Mouse (Mus musculus): ENCODE measurements at regions not wholly inside any gene's neighbourhood (a gene's known extent, or its start where the extent isn't known, plus 50 kb on each side); places are given as distances from the start of the nearest gene placed in this dataset.
"Not testable (repeated sequence)": the region's sequence is repeated elsewhere in the genome, so short reads cannot be mapped to it uniquely, and the experiment has no call there.

DNA sequence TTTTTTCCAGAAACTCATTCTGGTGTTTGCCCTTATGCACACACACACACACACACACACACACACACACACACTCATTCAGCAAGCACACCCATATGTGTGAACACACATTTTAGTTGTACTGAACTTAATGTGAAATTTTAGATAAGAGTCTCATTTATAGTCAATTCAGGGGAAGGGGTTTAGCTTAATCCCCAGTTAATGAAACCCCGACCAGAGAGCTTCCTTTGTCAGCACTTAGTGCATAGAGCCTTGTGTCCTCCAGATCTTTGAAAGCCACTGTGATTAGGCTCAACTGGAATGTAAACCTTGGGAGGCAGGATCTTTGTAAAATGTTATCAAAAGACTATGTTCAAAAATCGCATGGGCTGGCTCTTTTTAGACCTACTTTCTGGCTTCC is 53.4 kb downstream of the Rps12 start:
- no peak for DNase-seq (ENCODE audit: low spot score in 2 of 2)

DNA sequence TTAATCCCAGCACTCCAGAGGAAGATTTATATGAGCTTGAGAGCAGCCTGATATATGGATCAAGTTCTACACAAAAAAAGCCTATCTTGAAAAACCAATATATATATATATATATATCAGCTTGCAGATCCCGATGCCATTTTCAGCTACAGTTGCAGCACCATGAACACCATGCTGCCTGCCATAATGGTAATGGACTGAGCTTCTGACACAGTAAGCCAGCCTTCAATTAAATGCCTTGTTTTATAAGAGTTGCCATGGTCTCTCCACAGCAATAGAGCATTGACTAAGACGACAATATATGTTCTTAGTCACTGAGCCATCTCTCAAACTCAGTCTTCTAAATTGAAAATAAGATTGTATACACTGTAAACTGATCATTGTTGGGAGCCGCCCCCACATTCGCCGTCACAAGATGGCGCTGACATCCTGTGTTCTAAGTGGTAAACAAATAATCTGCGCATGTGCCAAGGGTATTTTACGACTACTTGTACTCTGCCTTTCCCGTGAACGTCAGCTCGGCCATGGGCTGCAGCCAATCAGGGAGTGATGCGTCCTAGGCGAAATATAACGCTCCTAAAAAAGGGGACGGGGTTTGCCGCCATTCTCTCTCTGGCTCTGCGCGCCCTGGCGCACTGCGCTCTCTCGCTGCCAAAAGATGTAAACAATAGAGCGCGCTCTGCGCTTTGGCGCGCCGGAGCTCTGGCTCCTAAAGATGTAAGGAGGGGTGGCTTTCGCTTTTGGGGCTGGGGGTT is 60.9 kb downstream of the Rps12 start:
- not testable (repeated sequence) for DNase-seq (ENCODE audit: low spot score in 2 of 2)

DNA sequence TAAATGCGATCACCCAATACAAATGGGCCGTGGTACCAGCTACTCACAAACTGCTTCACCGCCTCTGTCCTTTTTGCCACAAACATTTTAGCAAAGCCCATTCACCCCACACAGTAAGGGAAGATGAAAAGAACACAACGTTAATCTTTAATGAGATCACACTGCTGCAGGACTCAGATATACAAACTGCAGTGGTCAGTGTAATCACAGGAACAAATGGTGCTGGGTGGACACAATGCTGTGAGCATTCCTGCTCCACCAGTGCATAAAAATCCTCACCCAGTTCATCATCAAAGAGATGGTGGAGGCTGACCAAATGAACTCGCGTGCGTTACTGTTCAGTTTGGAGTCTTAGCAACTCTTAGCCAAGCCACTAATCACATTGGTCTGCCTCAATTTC is 69.0 kb downstream of the Rps12 start:
- no peak for DNase-seq (ENCODE audit: low spot score in 2 of 2)

DNA sequence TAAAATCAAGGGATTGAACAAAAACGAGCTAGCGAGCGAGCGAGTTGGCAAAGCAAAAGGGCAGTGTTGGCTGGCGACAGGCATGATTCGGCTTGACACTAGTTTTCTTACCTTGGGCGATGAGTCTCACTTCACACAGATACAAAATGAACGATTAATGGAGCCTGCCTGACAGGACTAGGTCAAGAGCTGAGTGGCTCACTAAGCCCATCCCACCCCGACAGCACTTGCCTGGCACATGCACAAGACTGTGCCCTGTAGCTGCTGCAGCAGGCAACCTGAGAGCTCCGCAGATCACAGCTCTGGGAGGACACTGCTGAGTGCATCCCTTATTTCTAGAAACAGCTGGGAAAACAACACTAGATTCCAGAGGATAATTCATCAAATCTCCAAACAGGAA is 71.6 kb downstream of the Rps12 start:
- DNase-seq (ENCODE audit: low spot score in 2 of 2) = no peak

- DNase-seq (ENCODE audit: low spot score in 2 of 2) = no peak
These were observed 72.0 kb downstream of the Rps12 start for GRCm38 (mm10) chr10:23715101-23715500.

DNA sequence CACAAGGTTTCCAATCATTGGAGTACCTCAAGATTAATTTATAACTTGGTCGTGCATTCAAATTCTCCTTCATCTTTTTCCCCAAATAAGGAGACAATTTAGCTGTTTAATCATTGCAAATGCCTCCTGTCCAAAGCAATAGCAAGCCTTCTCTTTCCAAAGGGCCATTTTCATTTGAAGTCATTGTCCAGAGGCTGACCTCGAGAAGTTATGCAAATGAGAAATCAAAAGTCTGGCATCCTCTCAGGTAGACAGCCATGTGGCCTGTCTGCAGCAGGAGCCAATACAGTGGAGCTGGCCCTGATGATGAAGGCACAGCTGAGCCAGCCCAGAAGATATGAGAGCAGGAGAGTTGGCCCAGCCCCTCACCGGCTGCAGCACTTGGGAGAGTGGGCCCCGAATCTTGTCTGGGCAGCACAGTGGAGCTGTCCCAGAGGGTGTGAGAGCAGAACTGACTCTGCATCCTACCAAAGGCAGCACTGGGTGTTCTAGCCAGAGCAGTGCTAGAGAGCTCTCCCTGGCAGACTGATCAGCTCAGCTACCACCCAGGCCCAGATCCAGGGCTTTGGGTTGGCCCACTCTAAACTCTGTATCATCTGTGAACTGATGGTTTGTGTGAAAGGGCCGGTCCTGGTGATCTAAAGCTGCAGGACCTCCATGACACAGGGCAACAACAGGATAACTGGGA is 74.2 kb downstream of the Rps12 start:
- DNase-seq (ENCODE audit: low spot score in 2 of 2) = no peak

- DNase-seq (ENCODE audit: low spot score in 2 of 2) = no peak
These were observed 75.5 kb downstream of the Rps12 start for GRCm38 (mm10) chr10:23711416-23712171.

GRCm38 (mm10) chr10:23710999-23711398 is 76.1 kb downstream of the Rps12 start:
- DNase-seq (ENCODE audit: low spot score in 2 of 2) = no peak

DNA sequence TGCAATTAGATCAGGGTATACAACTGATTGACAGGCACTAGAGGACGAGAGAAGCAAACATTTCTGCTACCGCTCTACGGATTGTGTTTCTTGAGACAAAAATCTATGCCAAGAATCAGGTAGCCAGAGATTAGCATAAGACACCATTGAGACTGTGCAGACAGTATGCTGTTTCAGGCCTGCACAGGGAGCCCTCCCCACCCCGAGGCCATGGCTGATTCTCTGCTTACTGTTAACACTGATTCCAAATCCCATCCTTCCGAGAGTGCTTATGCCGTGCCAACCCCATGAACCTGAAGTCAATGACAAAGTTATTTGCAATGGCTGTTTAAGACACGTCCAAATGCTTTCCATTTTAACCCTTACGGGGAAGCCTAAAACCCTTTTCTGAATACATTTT is 78.8 kb downstream of the Rps12 start:
- DNase-seq (ENCODE audit: low spot score in 2 of 2) = no peak

GRCm38 (mm10) chr10:23707141-23707540 is 79.9 kb downstream of the Rps12 start:
- DNase-seq (ENCODE audit: low spot score in 2 of 2) = no peak

DNA sequence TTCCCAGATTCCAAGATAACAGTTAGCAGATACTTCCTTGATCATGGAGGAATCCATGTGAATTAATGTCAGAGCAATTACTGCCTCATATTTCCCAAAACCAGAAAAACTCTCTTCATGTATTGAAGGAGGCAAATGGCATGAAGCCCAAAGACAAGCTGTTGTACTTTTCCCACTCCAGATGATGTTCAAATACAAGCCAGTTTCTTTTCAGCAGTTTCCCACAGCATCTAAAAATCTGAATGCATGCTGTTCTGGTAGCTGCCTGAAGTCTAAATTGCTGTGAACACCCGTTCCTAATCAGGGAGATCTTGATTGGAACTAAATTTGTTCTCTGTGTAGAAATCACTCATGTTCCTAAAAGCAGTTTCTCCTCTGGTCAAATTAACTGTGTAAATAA is 83.0 kb downstream of the Rps12 start:
- no peak for DNase-seq (ENCODE audit: low spot score in 2 of 2)

DNA sequence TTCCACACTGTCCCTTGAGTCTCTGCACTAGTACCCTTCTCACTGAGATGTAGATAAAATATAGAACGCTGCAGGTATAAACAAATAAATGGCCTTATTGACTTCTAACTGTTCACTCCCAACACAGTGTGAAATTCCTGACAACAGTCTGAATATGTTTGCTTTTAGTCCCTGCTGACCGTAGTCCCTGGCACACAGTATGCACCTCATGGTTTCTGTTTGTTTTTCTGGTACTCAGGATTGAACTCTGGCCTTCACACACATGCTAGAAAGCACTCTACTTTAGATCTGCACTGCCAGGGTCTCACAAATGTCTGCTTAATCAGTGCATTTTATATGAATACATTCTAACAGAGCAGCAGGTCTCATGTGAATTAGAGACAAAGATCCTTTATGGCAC is 95.8 kb downstream of the Rps12 start:
- no peak for DNase-seq (ENCODE audit: low spot score in 2 of 2)

DNA sequence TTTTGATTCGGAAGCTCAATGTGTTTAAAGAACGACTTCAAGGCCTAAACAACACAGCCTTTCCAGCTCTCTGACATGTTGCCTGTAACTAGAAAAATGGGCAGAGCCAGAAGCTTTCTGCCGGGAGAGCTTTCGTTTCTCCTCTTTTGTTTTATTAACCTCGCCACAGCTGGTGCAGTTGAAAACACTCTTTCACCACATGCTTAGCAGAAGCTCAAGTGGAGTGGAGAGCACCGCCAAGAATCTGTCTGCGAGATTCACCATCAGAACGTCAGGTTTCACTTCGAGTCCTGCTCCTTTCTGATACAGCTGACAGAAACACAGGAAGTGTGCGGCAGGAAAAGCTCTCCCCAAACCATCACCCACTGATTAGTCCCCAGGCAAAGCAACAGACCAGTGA is 100.1 kb downstream of the Rps12 start:
- DNase-seq (ENCODE audit: low spot score in 2 of 2) = no peak

GRCm38 (mm10) chr10:23683078-23683477 is 104.0 kb downstream of the Rps12 start:
- DNase-seq (ENCODE audit: low spot score in 2 of 2) = no peak

DNA sequence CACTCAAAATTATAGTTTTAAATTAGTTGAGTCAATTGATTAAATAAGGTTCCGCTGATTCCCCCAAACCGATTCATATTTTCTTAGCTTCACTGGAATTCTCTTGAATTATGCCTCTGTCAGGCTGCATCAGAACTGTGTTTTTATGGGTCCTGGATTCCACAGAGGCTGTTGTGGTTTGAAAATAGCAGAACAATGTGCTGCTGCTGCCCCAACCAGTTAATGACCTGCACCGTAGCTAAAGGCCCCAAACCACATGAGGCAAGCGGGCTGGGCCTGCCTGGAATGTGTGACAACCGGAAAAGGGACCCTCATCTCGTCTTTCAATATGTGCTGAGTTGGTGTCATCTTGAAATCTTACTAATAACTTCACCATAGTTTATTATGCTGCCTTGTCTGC is 111.2 kb downstream of the Rps12 start:
- DNase-seq (ENCODE audit: low spot score in 2 of 2) = no peak

DNA sequence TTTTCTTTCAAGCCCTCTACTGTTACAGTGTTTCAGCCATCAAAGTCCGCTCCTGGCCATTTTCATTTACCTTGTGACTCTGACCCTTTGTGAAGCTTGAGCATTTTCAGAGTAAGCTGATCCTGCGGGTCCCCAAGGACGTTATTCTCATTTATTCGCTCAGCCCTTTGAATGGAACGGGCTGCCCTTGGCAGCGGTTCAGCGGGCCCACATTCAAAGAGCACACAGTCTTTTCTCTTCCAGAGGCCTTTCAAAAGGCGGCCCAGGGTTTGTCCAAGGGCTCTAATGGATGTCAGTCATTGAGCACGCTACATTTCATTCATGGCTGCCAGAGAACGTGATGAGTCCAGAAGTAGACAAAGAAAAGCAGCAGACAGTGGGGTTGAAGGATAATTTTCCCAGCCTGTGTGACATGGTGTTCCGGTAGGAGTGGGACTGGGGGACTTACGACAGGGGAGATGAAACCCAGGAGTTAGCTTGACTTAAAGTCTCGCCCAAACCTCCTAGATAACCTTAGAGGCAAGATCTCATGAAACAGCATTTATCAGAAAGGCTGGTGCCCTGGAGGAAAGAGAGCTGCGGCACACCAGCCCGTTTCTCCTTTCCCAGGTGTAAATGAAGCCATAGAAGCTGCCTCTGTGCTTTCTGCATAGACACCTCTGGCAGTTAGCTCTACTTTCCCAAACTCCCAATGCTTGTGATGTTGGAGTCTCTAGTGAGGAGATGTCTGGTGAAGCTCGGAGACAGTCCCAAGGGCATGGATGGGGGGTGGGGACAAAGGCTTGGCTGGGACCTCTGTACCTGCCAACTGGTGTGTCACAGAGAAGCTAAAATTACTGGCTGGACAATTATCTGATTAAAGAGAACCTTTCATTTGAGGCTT is 112.2 kb downstream of the Rps12 start:
- peak; percentile 7 to 10 for DNase-seq (ENCODE audit: low spot score in 2 of 2)

DNA sequence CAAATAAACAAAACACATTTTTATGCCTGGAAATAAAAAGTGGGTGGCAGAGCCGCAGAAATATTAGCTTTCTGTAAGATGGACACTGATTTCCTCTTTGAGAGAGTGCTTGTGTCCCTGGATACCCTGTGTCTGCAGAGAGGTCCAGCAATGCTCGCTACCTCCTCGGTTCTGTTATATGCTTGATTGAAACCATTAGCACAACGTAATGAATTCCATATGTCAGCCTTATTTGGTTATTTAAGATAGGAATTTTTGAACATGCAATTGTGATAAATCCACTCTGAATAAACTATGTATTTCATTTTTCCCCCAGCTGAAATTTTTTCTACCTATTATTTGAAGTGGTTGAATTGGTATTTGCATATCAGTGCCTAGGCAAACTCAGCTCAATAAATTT is 114.8 kb downstream of the Rps12 start:
- no peak for DNase-seq (ENCODE audit: low spot score in 2 of 2)

GRCm38 (mm10) chr10:23671494-23671893 is 115.6 kb downstream of the Rps12 start:
- DNase-seq (ENCODE audit: low spot score in 2 of 2) = no peak

DNA sequence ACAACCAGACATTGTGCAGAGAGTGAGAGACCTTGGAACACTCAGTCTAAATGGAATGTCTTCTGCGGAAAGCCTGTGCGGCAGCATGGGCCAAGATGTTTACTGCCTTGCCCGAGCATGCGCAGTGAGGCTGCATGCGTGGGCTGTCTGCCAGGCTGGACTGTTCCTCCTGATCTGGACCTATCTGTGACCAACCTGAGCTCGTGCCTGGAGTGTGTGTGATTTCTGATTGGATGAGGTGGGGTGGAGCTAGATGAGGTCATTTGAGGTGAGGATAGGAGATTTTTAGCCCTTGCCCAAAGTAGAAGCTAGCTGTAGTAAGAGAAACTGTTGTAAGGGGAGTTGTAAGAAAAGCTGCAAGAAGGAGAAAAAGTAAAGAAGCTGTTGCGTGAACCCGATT is 121.2 kb downstream of the Rps12 start:
- DNase-seq (ENCODE audit: low spot score in 2 of 2) = not testable (repeated sequence)

GRCm38 (mm10) chr10:23626201-23626600 is 160.9 kb downstream of the Rps12 start:
- peak in 1 of 2 experiments; percentile 17 for DNase-seq (ENCODE audit: low spot score in 2 of 2)

DNA sequence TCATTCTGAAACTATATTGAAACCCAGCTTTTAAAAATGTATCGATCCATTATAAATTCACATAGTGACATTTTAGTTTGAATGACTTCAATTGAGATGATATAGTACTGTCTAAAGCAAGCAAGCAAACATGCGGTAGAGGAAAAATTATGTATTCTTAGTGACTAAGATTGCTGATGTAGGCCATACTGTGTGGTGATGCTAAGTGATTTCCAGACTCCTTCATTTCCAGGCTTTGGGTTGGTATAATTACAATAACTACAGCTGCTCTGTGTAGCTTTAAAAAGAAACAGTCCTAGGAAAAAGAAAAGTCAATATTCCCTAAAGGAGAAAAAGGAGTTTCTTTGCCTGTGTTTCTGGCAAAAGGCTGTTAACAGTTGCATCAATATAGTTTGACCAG is 175.0 kb downstream of the Rps12 start:
- no peak for DNase-seq (ENCODE audit: low spot score in 2 of 2)

DNA sequence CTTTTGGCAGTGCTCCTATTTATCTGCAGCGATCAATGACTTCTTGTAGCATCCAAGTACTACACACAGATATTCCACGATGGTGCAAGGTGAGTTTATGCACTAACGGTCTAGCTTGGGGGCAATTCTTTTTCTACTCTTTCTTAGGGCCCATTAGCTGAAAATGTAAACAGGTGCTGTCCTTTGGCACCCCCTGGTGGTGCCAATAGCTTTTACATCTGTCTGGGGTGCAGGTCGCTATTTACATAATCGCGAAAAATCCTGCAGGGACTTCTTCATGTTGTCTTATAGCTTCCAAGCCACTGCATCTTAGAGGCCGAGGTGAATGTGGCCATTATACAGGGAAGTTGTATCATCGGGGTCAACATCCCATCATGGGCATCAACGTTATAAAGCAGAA is 175.9 kb downstream of the Rps12 start:
- DNase-seq (ENCODE audit: low spot score in 2 of 2) = peak; percentile 37

Measured in right cerebral cortex, postnatal 36 days (tissue).